Mouse (Mus musculus) adrenal gland, adult 8-10 months (tissue): Measurements from ENCODE around the gene Abcc6. TPM values are rescaled to one million over a fixed set of nuclear protein-coding genes. Genes with fewer than 3 reads are reported as not detected.
"Not testable (repeated sequence)": the region's sequence is repeated elsewhere in the genome, so short reads cannot be mapped to it uniquely, and the experiment has no call there.

Experiments
- DNase-seq: peaks from one replicate; pipeline ENCODE4 v3.0.0; 2022
- total RNA-seq, 4 experiments: library from RNA; stranded (reverse); gene quantifications; 2 replicates each; pipeline ENCODE4 v1.2.4; 2022

The Abcc6 gene
- total RNA-seq, 4 experiments from 2014 or later: 0.08 to 0.31 (median 0.15) TPM

DNA sequence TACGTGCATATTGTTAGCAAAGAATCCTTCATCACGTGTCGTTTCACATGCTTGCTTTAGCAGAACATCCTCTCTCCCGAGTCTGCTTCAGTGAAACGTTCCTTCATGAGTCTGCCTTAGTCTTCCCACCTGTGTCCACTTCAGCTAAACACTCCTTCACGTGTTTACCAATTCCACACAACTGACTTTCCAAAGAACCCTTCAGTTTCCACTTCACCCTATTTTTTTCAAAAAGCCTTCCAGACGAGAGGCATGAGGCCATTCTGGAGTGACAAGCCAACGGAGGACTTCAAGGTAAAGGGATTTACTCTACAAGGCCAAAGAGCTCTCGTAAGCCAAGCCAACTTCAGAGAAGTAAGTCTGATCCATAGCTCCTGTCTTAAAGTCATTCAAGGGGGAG is 4.7 kb downstream of the Abcc6 start:
- DNase-seq: no peak

DNA sequence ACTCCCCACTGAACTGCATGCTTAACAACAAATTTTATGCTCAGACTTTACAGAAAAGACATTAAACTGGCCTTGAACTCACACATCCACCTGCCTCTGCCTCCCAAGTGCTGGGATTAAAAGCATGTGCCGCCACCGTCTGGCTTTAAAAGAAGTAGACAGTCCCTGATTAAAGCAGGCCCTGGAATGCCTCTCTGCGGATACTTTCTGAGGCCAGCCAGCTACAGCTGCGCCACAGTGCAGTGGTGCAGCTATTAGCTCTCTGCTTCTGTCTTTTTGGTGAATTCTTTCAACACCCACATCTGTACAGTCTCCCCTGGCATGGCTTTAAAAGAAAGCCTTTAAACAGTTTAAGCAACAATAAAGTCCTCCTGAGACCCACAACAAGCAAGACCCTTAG is 8.2 kb downstream of the Abcc6 start:
- no peak for DNase-seq

GRCm38 (mm10) chr7:46019594-46019993 is 10.5 kb downstream of the Abcc6 start:
- DNase-seq: no peak

- DNase-seq: peak; percentile 22
Observed at GRCm38 (mm10) chr7:46013266-46014010, 16.7 kb downstream of the Abcc6 start.

DNA sequence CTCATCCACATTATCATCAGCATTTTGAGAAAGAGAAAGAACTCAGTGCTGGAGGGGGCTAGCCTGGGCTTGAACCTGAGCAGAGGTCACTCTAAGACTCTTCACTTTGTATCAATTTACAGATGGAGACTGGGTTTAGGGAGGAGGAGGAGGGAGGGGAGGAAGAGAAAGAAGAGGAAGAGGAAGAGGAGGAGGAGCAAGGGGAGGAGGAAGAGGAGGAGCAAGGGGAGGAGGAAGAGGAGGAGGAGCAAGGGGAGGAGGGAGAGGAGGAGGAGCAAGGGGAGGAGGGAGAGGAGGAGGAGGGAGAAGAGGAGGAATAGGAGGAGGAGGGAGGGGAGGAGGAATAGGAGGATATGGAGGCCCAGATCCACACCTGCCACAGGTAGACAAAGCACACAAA is 18.0 kb downstream of the Abcc6 start:
- no peak for DNase-seq

GRCm38 (mm10) chr7:46009578-46009977 is 20.5 kb downstream of the Abcc6 start:
- DNase-seq: peak; percentile 23

DNA sequence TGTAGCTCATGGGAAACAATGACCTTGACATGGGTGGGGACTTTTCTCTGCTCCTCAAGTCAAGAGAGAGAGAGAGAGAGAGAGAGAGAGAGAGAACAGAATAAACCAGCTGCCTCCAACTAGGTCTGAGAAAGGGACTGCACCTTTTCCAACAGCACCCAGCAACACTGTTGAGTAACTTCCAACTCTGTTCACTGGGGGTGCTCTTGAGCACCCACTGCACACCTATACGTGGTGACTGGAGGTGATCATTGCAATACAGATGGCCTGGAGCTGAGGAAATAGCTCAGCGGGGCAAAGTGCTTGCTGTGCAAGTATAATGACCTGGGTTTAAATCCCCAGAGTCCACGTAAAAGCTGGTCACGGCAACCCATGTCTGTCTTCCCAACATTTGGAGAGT is 27.4 kb downstream of the Abcc6 start:
- DNase-seq: no peak

DNA sequence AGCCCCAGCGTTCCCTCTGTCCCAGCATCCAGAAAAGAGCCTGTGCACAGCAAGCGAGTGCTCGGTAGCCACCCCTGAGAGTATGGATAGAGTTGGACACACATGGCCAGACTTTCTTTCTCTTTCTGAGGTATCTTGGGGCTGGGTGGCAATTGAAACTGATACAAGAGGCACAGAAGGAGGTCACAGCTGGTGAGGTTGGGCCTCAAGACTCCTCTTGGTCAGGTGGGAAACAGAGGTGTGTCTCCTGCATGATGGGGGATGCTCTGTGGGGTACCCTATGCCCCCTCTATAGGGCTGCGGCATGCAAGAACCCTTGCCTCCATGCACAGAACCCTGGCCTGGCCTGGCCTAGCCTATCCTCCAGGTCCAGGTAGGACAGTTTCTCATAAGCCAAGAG is 29.5 kb downstream of the Abcc6 start:
- DNase-seq: no peak

GRCm38 (mm10) chr7:45992470-45992869 is 37.6 kb downstream of the Abcc6 start:
- DNase-seq: no peak

DNA sequence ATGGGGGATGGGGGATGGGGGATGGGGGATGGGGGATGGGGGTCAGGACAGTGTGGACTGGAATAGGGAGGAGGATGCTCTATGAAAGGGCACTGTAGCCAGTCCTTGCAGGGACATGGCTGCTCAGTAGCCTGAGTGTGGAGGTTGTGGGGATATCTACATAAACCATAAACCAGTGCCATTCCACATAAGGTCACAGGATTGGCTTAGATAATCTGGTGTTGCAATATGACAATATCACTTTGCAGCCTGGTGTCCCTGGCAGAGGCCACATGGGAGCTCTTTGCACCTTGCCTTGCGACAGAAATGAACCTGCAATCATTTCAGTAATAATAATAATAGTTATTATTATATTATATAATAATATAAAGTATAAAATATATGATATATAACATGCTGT is 41.8 kb downstream of the Abcc6 start:
- no peak for DNase-seq

GRCm38 (mm10) chr7:45986893-45987292 is 43.2 kb downstream of the Abcc6 start:
- DNase-seq: no peak

- no peak for DNase-seq
Observed at GRCm38 (mm10) chr7:45981612-45982011, 48.5 kb downstream of the Abcc6 start.

GRCm38 (mm10) chr7:45974512-45974911 is 55.6 kb downstream of the Abcc6 start:
- no peak for DNase-seq

DNA sequence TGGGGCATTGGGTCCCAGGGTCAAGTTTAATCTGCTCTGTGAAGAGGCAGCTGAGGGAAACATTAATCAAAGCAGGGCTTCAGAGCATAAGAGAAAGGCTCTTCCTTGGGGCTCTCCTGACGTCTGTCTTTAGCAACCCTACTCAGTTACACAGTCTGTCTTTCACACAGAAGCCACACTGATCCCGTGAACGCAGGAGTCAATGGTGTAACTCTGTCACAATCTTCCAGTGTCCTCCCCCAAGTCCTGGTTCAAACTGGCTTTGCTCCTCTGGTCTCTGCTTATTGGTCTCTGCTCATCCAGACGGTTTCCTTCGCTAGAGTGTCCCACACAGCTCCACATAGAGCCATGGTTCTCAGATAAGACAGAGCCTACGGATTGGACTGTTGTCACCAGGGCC is 56.0 kb downstream of the Abcc6 start:
- DNase-seq: no peak

- DNase-seq: no peak
Observed at GRCm38 (mm10) chr7:45973271-45973687, 56.8 kb downstream of the Abcc6 start.

DNA sequence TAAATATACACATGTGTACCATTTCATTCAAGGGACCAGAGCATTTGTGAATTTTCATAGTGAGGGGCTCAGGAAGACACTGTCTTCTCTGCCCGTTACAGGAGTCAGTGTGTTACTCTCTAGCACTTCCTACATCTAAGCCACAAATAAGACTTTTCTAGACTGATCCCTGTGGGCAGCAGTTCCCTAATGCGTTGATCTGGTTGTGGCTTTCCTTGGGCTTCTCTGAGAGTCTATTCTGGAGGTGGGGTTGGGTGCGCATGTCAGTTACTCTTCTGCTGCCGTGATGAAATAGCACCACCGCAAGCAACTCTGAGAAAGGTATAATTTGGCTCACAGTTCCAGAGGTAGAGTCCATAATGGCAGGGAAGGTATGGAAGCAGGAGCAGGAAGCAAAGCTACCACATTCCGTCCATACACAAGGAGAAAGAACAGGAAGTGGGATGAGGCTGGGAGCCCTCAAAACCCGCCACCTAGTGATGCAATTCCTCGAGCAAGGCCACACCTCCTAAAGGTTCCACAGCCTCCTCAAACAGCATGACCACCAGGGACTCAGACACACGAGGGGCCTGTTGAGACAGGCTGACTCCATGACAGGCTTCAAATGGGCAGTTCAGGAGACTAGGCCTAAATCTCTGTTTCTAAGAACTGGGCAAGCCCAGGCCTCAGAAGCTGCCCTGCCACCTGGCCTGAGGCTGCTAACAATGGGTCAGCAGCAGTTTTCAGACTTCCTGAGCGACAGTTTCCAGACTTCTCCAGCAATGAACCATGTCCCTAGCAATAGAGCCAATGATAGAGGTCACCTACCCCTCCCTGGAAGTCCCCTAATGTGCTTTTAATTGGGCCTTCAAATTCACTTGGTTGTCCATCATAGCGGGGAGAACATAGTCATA is 58.0 kb downstream of the Abcc6 start:
- DNase-seq: no peak

GRCm38 (mm10) chr7:45956611-45957010 is 73.5 kb downstream of the Abcc6 start:
- no peak for DNase-seq

DNA sequence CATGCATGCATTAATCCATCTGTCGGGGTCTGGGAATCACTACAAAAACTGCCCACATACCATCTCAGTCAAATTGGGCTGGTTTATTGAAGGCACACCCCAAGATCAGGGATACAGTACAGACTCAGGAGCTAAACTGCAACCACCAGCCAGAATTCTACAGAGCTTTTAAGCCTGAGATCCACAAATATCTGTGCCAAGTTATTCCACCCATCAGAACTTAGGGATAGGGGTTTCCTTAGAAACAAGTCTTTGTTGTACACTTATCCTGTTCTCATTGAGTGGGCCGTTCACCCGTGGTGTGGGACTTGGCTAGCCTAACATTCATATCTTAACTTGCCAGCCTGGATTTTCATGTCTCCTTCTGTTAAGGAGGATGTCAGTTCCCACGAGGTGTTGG is 81.0 kb downstream of the Abcc6 start:
- no peak for DNase-seq

DNA sequence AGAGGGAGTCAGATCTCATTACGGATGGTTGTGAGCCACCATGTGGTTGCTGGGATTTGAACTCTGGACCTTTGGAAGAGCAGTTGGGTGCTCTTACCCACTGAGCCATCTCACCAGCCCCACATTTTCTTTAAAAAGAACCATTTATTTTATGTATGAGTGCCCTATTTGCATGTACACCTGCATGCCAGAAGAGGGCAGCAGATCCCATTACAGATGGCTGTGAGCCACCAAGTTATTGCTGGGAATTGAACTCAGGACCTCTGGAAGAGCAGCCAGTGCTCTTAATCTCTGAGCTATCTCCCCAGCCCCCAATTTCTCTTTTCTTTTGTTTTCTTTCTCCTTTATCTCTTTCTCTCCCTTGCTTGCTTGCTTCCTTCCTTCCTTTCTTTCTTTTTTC is 86.8 kb downstream of the Abcc6 start:
- DNase-seq: not testable (repeated sequence)

DNA sequence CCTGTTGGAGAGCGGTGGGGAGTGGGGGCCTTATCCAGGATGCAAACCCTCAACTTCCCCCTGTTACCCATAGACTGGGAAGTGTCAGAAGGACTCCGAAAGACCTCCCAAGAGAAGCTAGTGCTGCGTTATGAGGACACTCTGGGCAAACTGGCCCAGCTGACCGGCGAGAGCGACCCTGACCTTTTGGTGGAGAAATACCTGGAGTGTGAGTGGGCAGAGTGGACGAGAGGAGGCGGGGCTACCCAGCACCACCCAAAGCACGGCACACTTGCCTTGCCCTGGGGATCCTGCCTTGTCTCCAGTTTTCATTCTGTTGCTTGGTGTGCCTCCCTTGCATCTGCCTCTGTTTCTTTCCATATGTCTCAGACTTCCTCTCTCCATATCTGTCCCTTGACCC is 88.1 kb downstream of the Abcc6 start:
- peak; percentile 79 for DNase-seq

- no peak for DNase-seq
Observed at GRCm38 (mm10) chr7:45939836-45940235, 90.3 kb downstream of the Abcc6 start.

- DNase-seq: no peak
Observed at GRCm38 (mm10) chr7:45935114-45935513, 95.0 kb downstream of the Abcc6 start.

DNA sequence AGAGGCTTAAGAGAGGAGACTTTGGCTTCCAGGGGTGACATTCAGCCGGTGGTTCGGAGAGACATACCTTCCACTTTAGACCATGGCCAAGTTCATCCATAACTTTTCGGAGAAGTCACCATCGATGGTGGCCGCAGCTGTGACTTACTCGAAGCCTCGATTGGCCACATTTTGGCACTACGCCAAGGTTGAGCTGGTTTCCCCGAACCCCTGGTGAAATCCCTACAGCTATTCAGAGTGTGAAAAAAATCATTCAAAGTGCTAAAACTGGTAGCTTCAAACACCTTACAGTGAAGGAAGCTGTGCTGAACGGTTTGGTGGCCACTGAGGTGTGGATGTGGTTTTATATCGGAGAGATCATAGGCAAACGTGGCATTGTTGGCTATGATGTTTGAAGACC is 96.3 kb downstream of the Abcc6 start:
- not testable (repeated sequence) for DNase-seq

GRCm38 (mm10) chr7:45929688-45930087 is 100.4 kb downstream of the Abcc6 start:
- no peak for DNase-seq
